Mouse (Mus musculus): ENCODE measurements around the gene Tbc1d10a.
A peak's percentile ranks its signal among the peaks of the same experiment; 100 is the strongest.

The Tbc1d10a gene

GRCm38 (mm10) chr11:4217914-4218629, 31.5 kb downstream of the Tbc1d10a start, which contains the start of gene Castor1:
Gene Castor1 (plus strand): TSS chr11:4218225.
- DNase-seq = peak; percentile 97 to 98

DNA sequence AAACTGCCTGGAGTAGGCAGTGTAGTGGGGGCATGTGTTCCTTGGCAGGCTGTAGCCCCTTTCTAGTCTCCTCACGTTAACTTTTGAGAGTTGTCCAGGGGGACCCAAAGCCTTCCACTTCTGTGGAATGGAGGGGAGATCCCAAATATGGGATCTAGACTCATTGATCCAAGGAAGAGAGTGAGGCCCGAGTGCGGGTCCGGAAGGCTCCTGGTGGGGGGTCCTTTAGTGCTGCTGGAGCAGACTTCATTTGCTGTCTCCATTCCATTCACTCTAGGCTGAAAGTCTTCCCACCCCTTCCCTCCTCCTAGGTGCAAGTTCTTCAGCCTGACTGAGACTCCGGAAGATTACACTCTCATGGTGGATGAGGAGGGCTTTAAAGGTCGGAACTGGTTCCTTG, 32.0 kb downstream of the Tbc1d10a start:
- no peak for DNase-seq

GRCm38 (mm10) chr11:4219317-4219751, 32.7 kb downstream of the Tbc1d10a start:
- peak; percentile 85 to 87 for DNase-seq

DNA sequence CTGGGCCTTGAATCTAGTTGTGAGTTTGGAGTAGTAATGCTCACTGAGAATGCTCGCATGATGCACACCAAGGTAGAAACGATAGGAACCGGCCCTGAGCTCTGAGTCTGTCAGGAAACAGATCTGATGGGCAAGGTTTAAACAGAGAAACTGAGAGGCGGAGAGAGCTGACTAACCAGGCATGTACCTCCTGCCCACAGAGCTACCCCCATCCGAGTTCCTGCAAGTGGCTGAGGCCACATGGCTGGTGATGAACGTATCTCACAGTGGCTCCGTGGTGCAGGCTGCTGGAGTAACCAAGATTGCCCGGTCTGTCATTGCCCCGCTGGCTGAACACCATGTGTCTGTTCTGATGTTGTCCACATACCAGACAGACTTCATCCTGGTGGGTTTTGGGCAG, 33.3 kb downstream of the Tbc1d10a start:
- DNase-seq = no peak

GRCm38 (mm10) chr11:4220443-4221400, 34.1 kb downstream of the Tbc1d10a start:
- peak; percentile 76 to 77 for DNase-seq

GRCm38 (mm10) chr11:4222046-4222950, 35.7 kb downstream of the Tbc1d10a start:
- no peak for DNase-seq

- no peak for DNase-seq
Observed at GRCm38 (mm10) chr11:4223393-4224188, 37.0 kb downstream of the Tbc1d10a start.

- no peak for DNase-seq
Observed at GRCm38 (mm10) chr11:4224223-4224622, 37.6 kb downstream of the Tbc1d10a start.

- no peak for DNase-seq
Observed at GRCm38 (mm10) chr11:4226569-4227325, 40.2 kb downstream of the Tbc1d10a start.

DNA sequence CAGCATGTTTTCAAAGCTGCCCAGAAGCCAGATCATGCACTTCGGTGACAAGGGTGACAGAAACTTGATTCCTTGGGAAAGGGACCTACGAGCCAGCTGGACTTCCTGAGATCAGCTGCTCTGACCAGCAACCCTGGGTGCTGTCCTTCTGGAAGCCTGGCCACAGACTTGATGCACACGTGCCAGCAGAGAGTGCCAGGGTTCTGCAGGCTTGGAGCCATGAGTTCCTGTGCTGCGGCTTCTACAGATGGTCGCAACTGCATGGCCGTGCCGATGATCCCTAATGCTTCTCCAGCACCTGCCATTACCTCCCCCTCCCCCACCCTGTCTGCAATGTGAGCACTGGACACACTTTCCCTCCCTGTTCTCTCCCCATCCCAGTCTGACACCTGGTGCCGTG, 41.9 kb downstream of the Tbc1d10a start:
- DNase-seq = no peak

DNA sequence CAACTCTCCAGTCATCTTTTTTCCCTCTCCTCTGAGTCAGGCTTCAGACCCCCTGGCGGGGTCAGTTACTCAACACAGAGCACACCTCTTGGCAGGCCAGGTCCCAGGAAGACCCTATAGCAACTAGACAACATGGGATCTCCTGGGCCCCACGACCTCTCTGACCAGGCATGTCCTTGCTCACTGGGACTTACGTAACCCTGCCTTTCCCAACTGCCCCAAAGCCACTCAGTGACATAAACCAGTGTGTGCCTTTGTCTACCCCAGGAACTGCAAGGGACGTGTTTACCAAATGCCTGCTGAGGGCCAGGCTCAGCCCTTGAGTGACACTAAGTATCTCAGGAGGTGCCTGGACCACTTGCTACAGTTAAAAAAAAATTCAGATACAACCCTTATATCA, 43.3 kb downstream of the Tbc1d10a start:
- no peak for DNase-seq

GRCm38 (mm10) chr11:4231435-4231834, 44.8 kb downstream of the Tbc1d10a start:
- no peak for DNase-seq

DNA sequence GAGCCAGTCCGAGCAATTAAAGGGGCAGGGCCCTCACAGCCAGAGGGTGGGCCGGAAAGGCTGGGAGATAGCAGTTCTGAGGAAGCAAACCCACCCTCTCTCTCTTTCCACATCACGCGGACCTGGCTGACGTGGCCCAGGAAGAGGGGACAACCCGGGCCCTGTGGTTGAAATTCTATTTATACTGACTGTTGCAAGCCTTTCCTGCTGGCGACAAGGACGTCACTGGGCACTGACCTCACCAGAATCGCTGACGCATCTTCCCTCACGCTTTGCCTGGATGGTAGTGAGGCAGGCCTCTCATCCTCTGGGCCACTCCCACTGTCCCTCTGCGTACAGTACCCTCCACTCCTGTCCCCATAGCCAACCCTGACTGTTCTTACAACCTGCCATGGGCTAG, 46.1 kb downstream of the Tbc1d10a start:
- peak in 1 of 2 experiments; percentile 51 for DNase-seq

- no peak for DNase-seq
Observed at GRCm38 (mm10) chr11:4235052-4235655, 48.6 kb downstream of the Tbc1d10a start.

GRCm38 (mm10) chr11:4235665-4236545, 49.3 kb downstream of the Tbc1d10a start, which contains the start of gene Osm:
Gene Osm (plus strand): TSS chr11:4236420.
- no peak for DNase-seq

DNA sequence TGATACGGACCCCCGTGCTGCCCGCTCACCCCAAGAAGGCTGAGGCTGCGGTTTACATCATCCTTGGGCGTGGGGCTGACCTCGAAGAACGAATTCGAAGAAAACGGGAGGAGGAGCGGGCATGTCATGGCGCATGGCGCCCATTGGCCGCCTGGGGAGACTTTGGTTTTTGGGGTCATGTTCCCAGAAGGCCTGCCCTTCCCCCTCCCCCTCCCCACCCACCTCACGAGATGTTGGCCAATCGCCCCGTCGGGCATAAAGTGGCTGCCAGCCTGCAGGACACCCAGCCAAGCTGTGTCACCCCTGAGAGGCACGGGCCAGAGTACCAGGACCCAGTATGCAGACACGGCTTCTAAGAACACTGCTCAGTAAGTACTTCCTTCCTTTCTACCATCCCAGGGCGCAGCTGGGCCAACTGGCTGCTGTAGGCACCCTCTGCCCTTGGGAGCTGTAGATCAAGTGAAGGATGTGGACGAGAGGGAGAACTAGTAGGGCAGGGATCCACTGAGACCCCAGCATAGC, 50.0 kb downstream of the Tbc1d10a start:
- no peak for DNase-seq

DNA sequence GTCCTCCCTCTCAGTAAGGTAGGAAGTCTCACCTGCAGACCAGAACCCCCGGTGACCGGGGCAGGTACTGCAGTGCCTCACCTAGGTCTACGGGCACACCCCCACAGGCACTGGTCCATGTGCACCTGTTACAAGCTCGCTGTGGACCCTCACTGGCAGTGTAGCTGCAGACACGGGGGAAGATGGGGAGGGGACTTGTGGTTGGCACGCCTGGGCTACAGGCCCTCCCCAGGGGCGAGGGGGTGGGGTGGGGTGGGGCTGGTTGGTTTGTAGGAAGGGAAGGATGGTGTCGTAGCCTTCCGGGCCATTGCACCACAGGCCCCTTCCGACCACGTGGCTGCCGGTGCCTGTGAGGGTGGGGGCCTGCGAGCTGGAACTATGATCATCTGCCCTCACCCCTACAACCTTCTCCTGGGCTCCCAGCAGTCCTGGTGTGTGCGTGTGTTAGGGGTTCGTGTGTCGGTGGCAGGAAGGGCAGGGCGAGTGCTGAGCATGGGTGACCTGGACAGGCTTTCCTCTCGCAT, 50.9 kb downstream of the Tbc1d10a start:
- DNase-seq = no peak

DNA sequence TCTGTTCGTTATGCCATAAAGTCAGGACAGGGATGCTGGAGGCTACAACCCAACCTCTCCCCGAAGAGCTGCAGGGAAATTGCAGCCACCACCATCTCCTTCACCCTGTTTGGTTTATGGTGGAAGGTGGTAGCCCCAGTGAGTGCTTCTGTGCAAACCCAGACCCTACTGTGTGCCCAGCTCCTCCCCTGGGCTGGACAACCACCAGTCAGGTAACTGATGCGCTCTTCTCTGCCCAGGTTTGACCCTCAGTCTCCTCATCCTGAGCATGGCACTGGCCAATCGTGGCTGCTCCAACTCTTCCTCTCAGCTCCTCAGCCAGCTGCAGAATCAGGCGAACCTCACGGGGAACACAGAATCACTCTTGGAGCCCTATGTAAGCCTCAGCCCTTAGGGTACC, 51.6 kb downstream of the Tbc1d10a start:
- DNase-seq = no peak

- DNase-seq = no peak
Observed at GRCm38 (mm10) chr11:4239691-4240090, 53.1 kb downstream of the Tbc1d10a start.

Measured in lung, adult 18-20 months (tissue).